Mouse (Mus musculus) stomach, postnatal 0 days (tissue): ENCODE measurements at regions not wholly inside any gene's neighbourhood (a gene's known extent, or its start where the extent isn't known, plus 50 kb on each side); places are given as distances from the start of the nearest gene placed in this dataset.

Experiments
- ATAC-seq: fragments of 200-750 bp; cut with Nextera tagmentation; 2 replicates; pipeline ENCODE4 v1.8.0; 2017; ENCODE audit not compliant: low FRiP score, low TSS enrichment
- DNase-seq: peaks from one replicate; pipeline ENCODE4 v3.0.0-alpha.2; 2016; ENCODE audit warnings: low spot score
- H3K27ac ChIP-seq: fragments of 300-500 bp; sonication (generic); replicated peaks from 2 replicates; pipeline ENCODE4 v1.5.1; 2014; ENCODE audit warnings: mild to moderate bottlenecking, control low read depth
- H3K27me3 ChIP-seq: fragments of 300-500 bp; sonication (generic); 2 replicates; pipeline ENCODE4 v1.6.1; 2014; ENCODE audit warnings: low read length; ENCODE audit not compliant: control insufficient read depth, insufficient read depth
- H3K36me3 ChIP-seq: fragments of 300-500 bp; sonication (generic); 2 replicates; pipeline ENCODE4 v1.6.1; 2014; ENCODE audit warnings: low read length, mixed read lengths; ENCODE audit not compliant: control insufficient read depth, insufficient read depth
- H3K4me1 ChIP-seq: fragments of 300-500 bp; sonication (generic); replicated peaks from 2 replicates; pipeline ENCODE4 v1.6.1; 2014; ENCODE audit warnings: antibody characterized with exemption; ENCODE audit not compliant: control insufficient read depth, insufficient read depth
- H3K4me2 ChIP-seq: fragments of 300-500 bp; sonication (generic); replicated peaks from 2 replicates; pipeline ENCODE4 v1.6.1; 2014; ENCODE audit warnings: low read depth, mild to moderate bottlenecking, control low read depth, moderate library complexity
- H3K4me3 ChIP-seq: fragments of 300-500 bp; sonication (generic); 2 replicates; pipeline ENCODE4 v1.5.1; 2014; ENCODE audit warnings: low read depth, low read length, control low read depth
- H3K9ac ChIP-seq: fragments of 300-500 bp; sonication (generic); 2 replicates; pipeline ENCODE4 v1.6.1; 2014; ENCODE audit warnings: mild to moderate bottlenecking, low read length, control low read depth, mixed read lengths
- H3K9me3 ChIP-seq: fragments of 300-500 bp; sonication (generic); 2 replicates; pipeline ENCODE4 v1.6.1; 2016; ENCODE audit warnings: low read length; ENCODE audit not compliant: control insufficient read depth
- CTCF ChIP-seq: IDR thresholded peaks from 2 replicates; pipeline ENCODE4 v1.5.1; 2016; ENCODE audit warnings: antibody characterized with exemption, low read depth, mild to moderate bottlenecking, moderate library complexity
- EP300 ChIP-seq: optimal IDR thresholded peaks from 2 replicates; pipeline ENCODE3; 2016; ENCODE audit warnings: antibody characterized with exemption
- WGBS: fragments of 180-500 bp; shearing (Covaris S2); extraction: QIAGEN DNeasy Blood & Tissue Kit; methylation state at CpG from one replicate; pipeline ENCODE4 v1.1.7; 2014; 5-methylcytosine and 5-hydroxymethylcytosine counted together

DNA sequence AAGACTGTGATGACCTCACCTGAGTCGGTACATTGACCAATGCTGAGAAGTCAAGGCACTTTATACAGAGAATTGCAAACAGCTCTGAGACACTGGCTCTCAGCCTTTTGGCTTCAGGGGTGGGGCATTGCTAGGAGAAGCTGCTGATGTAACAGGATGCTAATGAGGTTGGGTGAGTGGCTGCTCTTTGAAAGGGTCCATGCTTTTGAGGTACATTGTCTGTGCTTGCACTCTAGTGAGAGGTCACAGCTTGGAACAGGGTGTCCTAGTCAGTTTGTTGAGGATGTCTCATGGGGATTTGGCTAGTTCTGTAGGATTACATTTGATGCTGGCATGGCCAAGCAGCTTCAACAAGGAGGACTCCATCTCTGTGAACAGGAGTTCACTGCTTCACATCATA lies 109.1 kb upstream of the Auts2 start:
- Histone ChIP-seq H3K27me3 (no peaks in the 10 kb centered on the region), H3K4me3 (no peak overlapping the region), H3K9me3 (no peaks in the 10 kb centered on the region), H3K9ac (no peak overlapping the region), H3K27ac (no peak overlapping the region), H3K36me3 (no peaks in the 10 kb centered on the region), H3K4me1 (no peaks in the 10 kb centered on the region), H3K4me2 (no peak overlapping the region)
- WGBS, result 13% methylated on average over 1 of the region's 1 CpGs
- TF ChIP-seq CTCF, result no peak
- TF ChIP-seq EP300, result no peak
- DNase-seq (no peak), ATAC-seq (no peak)

DNA sequence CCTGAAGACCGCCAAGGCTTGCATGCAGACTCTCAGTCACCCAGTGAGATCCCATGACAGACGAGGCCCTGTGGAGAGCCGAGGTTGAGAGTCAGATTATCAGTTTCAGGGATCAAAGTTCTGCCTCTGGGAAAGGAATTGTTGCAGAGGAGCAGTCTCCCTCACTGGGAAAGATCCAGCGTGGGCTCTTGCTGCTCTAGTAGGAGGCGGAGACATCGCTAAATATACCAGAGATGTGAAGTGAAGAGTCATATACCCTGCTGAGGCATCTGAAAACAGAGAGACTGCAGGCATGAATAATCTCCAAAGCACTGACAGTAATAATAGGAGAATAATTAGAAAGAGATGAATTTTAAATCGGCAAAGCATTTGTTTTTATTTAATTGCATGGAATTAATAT lies 106.6 kb upstream of the Auts2 start:
- Histone ChIP-seq H3K27me3 (no peaks in the 10 kb centered on the region), H3K4me1 (no peaks in the 10 kb centered on the region), H3K4me2 (no peak overlapping the region), H3K4me3 (no peak overlapping the region), H3K36me3 (no peaks in the 10 kb centered on the region), H3K9me3 (no peaks in the 10 kb centered on the region), H3K9ac (no peak overlapping the region), H3K27ac (no peak overlapping the region)
- ATAC-seq (no peak), DNase-seq (no peak)
- TF ChIP-seq CTCF (no peak), EP300 (no peak)
- 65% methylated on average over 7 of the region's 7 CpGs for WGBS

- Histone ChIP-seq H3K36me3 (no peaks in the 10 kb centered on the region), H3K4me2 (no peak overlapping the region), H3K27me3 (no peaks in the 10 kb centered on the region), H3K4me1 (no peaks in the 10 kb centered on the region), H3K27ac (no peak overlapping the region), H3K4me3 (no peak overlapping the region), H3K9me3 (no peaks in the 10 kb centered on the region), H3K9ac (no peak overlapping the region)
- ATAC-seq (no peak), DNase-seq (no peak)
- TF ChIP-seq CTCF, result no peak
- no peak for TF ChIP-seq EP300
- 54% methylated on average over 2 of the region's 2 CpGs for WGBS
Observed at GRCm38 (mm10) chr5:132648751-132649150, 105.6 kb upstream of the Auts2 start.

- DNase-seq (no peak), ATAC-seq (no peak)
- Histone ChIP-seq H3K36me3 (no peaks in the 10 kb centered on the region), H3K4me2 (no peak overlapping the region), H3K4me3 (no peak overlapping the region), H3K9me3 (no peaks in the 10 kb centered on the region), H3K9ac (no peak overlapping the region), H3K27me3 (no peaks in the 10 kb centered on the region), H3K4me1 (no peaks in the 10 kb centered on the region), H3K27ac (no peak overlapping the region)
- 83% methylated on average over 5 of the region's 5 CpGs for WGBS
- TF ChIP-seq EP300 (no peak), CTCF (no peak)
Observed at GRCm38 (mm10) chr5:132644646-132645172, 101.6 kb upstream of the Auts2 start.

GRCm38 (mm10) chr5:132643270-132643669 lies 100.1 kb upstream of the Auts2 start:
- DNase-seq (no peak), ATAC-seq (no peak)
- Histone ChIP-seq H3K4me2 (no peak overlapping the region), H3K4me1 (no peaks in the 10 kb centered on the region), H3K27ac (no peak overlapping the region), H3K4me3 (no peak overlapping the region), H3K36me3 (no peaks in the 10 kb centered on the region), H3K9me3 (no peaks in the 10 kb centered on the region), H3K27me3 (no peaks in the 10 kb centered on the region), H3K9ac (no peak overlapping the region)
- 69% methylated on average over 3 of the region's 3 CpGs for WGBS
- no peak for TF ChIP-seq CTCF
- TF ChIP-seq EP300, result no peak

- WGBS, result 36% methylated on average over 5 of the region's 5 CpGs
- TF ChIP-seq CTCF (no peak), EP300 (no peak)
- Histone ChIP-seq H3K36me3 (no peaks in the 10 kb centered on the region), H3K9ac (no peak overlapping the region), H3K4me1 (no peaks in the 10 kb centered on the region), H3K27me3 (no peaks in the 10 kb centered on the region), H3K4me2 (no peak overlapping the region), H3K9me3 (no peaks in the 10 kb centered on the region), H3K27ac (no peak overlapping the region), H3K4me3 (no peak overlapping the region)
- no peak for DNase-seq
- ATAC-seq, result no peak
Observed at GRCm38 (mm10) chr5:132633198-132633884, 90.2 kb upstream of the Auts2 start.
